Mouse (Mus musculus) kidney, embryonic 14.5 days (tissue): Measurements from ENCODE around the gene Nkx2-3. TPM values are rescaled to one million over a fixed set of nuclear protein-coding genes. Genes with fewer than 3 reads are reported as not detected.
A peak's percentile ranks its signal among the peaks of the same experiment; 100 is the strongest.

Experiments
- ATAC-seq: fragments of 200-750 bp; cut with Nextera tagmentation; 2 replicates; pipeline ENCODE4 v1.8.0; 2017; ENCODE audit warnings: moderate number of reproducible peaks, mild to moderate bottlenecking, moderate TSS enrichment, moderate library complexity; ENCODE audit not compliant: low FRiP score, low TSS enrichment
- H3K27ac ChIP-seq: fragments of 300-500 bp; sonication (generic); 2 replicates; pipeline ENCODE4 v1.5.1; 2014; ENCODE audit warnings: low read depth, mild to moderate bottlenecking, low read length, moderate library complexity, mixed read lengths
- H3K27me3 ChIP-seq: fragments of 300-500 bp; sonication (generic); 2 replicates; pipeline ENCODE4 v1.6.1; 2014; ENCODE audit warnings: mild to moderate bottlenecking, low read length; ENCODE audit not compliant: control insufficient read depth, insufficient read depth
- H3K36me3 ChIP-seq: fragments of 300-500 bp; sonication (generic); 2 replicates; pipeline ENCODE4 v1.6.1; 2014; ENCODE audit warnings: low read length, mixed read lengths; ENCODE audit not compliant: control insufficient read depth, insufficient read depth
- H3K4me1 ChIP-seq: fragments of 300-500 bp; sonication (generic); 2 replicates; pipeline ENCODE4 v1.6.1; 2014; ENCODE audit warnings: low read length, mixed read lengths; ENCODE audit not compliant: control insufficient read depth, insufficient read depth
- H3K4me2 ChIP-seq: fragments of 300-500 bp; sonication (generic); replicated peaks from 2 replicates; pipeline ENCODE4 v1.6.1; 2014; ENCODE audit warnings: low read depth, mild to moderate bottlenecking, low read length
- H3K4me3 ChIP-seq: fragments of 300-500 bp; sonication (generic); 2 replicates; pipeline ENCODE4 v1.5.1; 2014; ENCODE audit warnings: mild to moderate bottlenecking, low read length
- H3K9ac ChIP-seq: fragments of 300-500 bp; sonication (generic); 2 replicates; pipeline ENCODE4 v1.6.1; 2014; ENCODE audit warnings: low read depth, mild to moderate bottlenecking, low read length, moderate library complexity
- H3K9me3 ChIP-seq: fragments of 300-500 bp; sonication (generic); 2 replicates; pipeline ENCODE4 v1.6.1; 2016; ENCODE audit warnings: low read length; ENCODE audit not compliant: control insufficient read depth
- WGBS: fragments of 180-500 bp; shearing (Covaris S2); extraction: QIAGEN DNeasy Blood & Tissue Kit; methylation state at CpG from one replicate; pipeline ENCODE4 v1.1.7; 2014; 5-methylcytosine and 5-hydroxymethylcytosine counted together
- polyA plus RNA-seq: library from polyadenylated mRNA; unstranded; fragments of >200 nt; fragmentation: Nextera tagmentation; extraction: Ambion mirVana; gene quantifications from 2 replicates; pipeline ENCODE4 v1.2.1, GENCODE M21; 2014

Nkx2-3 gene
- polyA plus RNA-seq, 1 experiment from 2014 or later, result 0.14 TPM

- no peak overlapping the region for H3K27ac ChIP-seq
- peaks cover 15% of the 10 kb centered on the region; the same call in 1 of the 2 replicates for H3K4me1 ChIP-seq
- WGBS, result under 1% methylated on average over 32 of the region's 34 CpGs
- H3K36me3 ChIP-seq, result no peaks in the 10 kb centered on the region
- H3K27me3 ChIP-seq, result peaks cover 96% of the 10 kb centered on the region
- no peak for ATAC-seq
- peak overlapping the region; percentile 22 for H3K4me2 ChIP-seq
- no peaks in the 10 kb centered on the region for H3K9me3 ChIP-seq
- peak overlapping the region; percentile 25 for H3K4me3 ChIP-seq
- peak overlapping the region; percentile 2; the same call in 1 of the 2 replicates for H3K9ac ChIP-seq
Measured at GRCm38 (mm10) chr19:43615571-43616414, 3.7 kb downstream of the Nkx2-3 start.

- Histone ChIP-seq H3K4me2 (peak overlapping the region; percentile 22), H3K9me3 (no peaks in the 10 kb centered on the region), H3K4me3 (peak overlapping the region; percentile 25), H3K4me1 (peaks cover 15% of the 10 kb centered on the region; the same call in 1 of the 2 replicates), H3K27me3 (peaks cover 96% of the 10 kb centered on the region), H3K36me3 (no peaks in the 10 kb centered on the region), H3K9ac (peak overlapping the region; percentile 2; the same call in 1 of the 2 replicates), H3K27ac (no peak overlapping the region)
- peak; percentile 28; the same call in 1 of the 2 replicates for ATAC-seq
- WGBS, result under 1% methylated on average over 30 of the region's 35 CpGs
Measured at GRCm38 (mm10) chr19:43616415-43616861, 4.3 kb downstream of the Nkx2-3 start.

- WGBS, result 1% methylated on average over 12 of the region's 12 CpGs
- ATAC-seq, result no peak
- Histone ChIP-seq H3K27ac (no peak overlapping the region), H3K4me3 (no peak overlapping the region), H3K4me1 (peaks cover 15% of the 10 kb centered on the region; the same call in 1 of the 2 replicates), H3K9me3 (no peaks in the 10 kb centered on the region), H3K36me3 (no peaks in the 10 kb centered on the region), H3K27me3 (peaks cover 96% of the 10 kb centered on the region), H3K9ac (no peak overlapping the region), H3K4me2 (no peak overlapping the region)
Measured at GRCm38 (mm10) chr19:43616889-43617288, 4.8 kb downstream of the Nkx2-3 start.

GRCm38 (mm10) chr19:43617761-43618349 lies 5.7 kb downstream of the Nkx2-3 start:
- Histone ChIP-seq H3K27ac (no peak overlapping the region), H3K9me3 (no peaks in the 10 kb centered on the region), H3K4me3 (no peak overlapping the region), H3K27me3 (peaks cover 96% of the 10 kb centered on the region), H3K9ac (no peak overlapping the region), H3K36me3 (no peaks in the 10 kb centered on the region), H3K4me1 (peaks cover 9% of the 10 kb centered on the region; the same call in 1 of the 2 replicates), H3K4me2 (no peak overlapping the region)
- WGBS, result 35% methylated on average over 10 of the region's 10 CpGs
- ATAC-seq, result no peak

GRCm38 (mm10) chr19:43618505-43619030 lies 6.4 kb downstream of the Nkx2-3 start:
- peaks cover 96% of the 10 kb centered on the region for H3K27me3 ChIP-seq
- ATAC-seq, result no peak
- no peaks in the 10 kb centered on the region for H3K36me3 ChIP-seq
- peaks cover 9% of the 10 kb centered on the region; the same call in 1 of the 2 replicates for H3K4me1 ChIP-seq
- no peak overlapping the region for H3K27ac ChIP-seq
- no peak overlapping the region for H3K9ac ChIP-seq
- 4% methylated on average over 5 of the region's 5 CpGs for WGBS
- no peaks in the 10 kb centered on the region for H3K9me3 ChIP-seq
- no peak overlapping the region for H3K4me3 ChIP-seq
- H3K4me2 ChIP-seq, result no peak overlapping the region

- H3K36me3 ChIP-seq, result no peaks in the 10 kb centered on the region
- H3K4me1 ChIP-seq, result 0 out of 2 replicates have a peak, but pooled peaks cover 3% of the 10 kb centered on the region
- no peak for ATAC-seq
- H3K4me2 ChIP-seq, result no peak overlapping the region
- no peak overlapping the region for H3K4me3 ChIP-seq
- H3K27ac ChIP-seq, result no peak overlapping the region
- no peaks in the 10 kb centered on the region for H3K9me3 ChIP-seq
- no peak overlapping the region for H3K9ac ChIP-seq
- H3K27me3 ChIP-seq, result peaks cover 96% of the 10 kb centered on the region
- 7% methylated on average over 18 of the region's 18 CpGs for WGBS
Measured at GRCm38 (mm10) chr19:43619916-43620479, 7.9 kb downstream of the Nkx2-3 start.

GRCm38 (mm10) chr19:43623913-43624312 lies 11.8 kb downstream of the Nkx2-3 start:
- Histone ChIP-seq H3K4me2 (no peak overlapping the region), H3K4me1 (no peaks in the 10 kb centered on the region), H3K27ac (no peak overlapping the region), H3K4me3 (no peak overlapping the region), H3K27me3 (peaks cover 64% of the 10 kb centered on the region), H3K9ac (no peak overlapping the region), H3K36me3 (no peaks in the 10 kb centered on the region), H3K9me3 (no peaks in the 10 kb centered on the region)
- WGBS, result 47% methylated on average over 4 of the region's 4 CpGs
- ATAC-seq, result 0 out of 2 replicates have a peak, but pooled peaks have one; percentile 58

GRCm38 (mm10) chr19:43626160-43626559 lies 14.0 kb downstream of the Nkx2-3 start:
- ATAC-seq, result no peak

More at GRCm38 (mm10) chr19:43626160-43626559, 14.0 kb downstream of the Nkx2-3 start:
- no peak overlapping the region for H3K4me2 ChIP-seq
- no peaks in the 10 kb centered on the region for H3K4me1 ChIP-seq
- 27% methylated on average over 3 of the region's 3 CpGs for WGBS
- no peak overlapping the region for H3K9ac ChIP-seq
- H3K27me3 ChIP-seq, result peaks cover 47% of the 10 kb centered on the region
- no peak overlapping the region for H3K27ac ChIP-seq
- H3K9me3 ChIP-seq, result no peaks in the 10 kb centered on the region
- no peak overlapping the region for H3K4me3 ChIP-seq
- H3K36me3 ChIP-seq, result no peaks in the 10 kb centered on the region
